Mouse (Mus musculus): Measurements from ENCODE around the gene Rnf40. TPM values are rescaled to one million over a fixed set of nuclear protein-coding genes. Genes with fewer than 3 reads are reported as not detected.
"Not testable (repeated sequence)": the region's sequence is repeated elsewhere in the genome, so short reads cannot be mapped to it uniquely, and the experiment has no call there.

The Rnf40 gene
- total RNA-seq, 2 experiments from 2014 or later = 67.2 to 80.8 TPM

DNA sequence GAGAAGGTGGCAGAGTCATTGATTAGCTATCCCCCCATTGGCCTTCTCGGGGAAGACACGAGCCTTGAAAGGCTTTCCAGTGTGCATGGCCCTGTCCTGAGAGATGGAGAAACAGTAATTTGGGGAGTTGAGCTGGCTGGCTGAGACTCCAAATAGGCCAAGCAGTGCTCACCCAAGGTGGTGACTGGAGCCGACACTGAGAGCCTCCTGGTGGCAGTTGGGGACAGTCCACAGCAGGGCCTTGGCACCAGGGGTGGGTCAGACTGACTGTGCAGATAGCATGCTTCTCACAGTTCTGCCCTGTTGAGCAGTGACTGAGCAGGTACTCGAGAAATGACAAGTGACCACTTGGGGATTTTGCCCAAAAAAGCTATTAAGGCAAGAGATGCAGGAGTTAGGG lies 13.2 kb downstream of the Rnf40 start:
- no peak for DNase-seq (ENCODE audit: extremely low spot score in 1 of 2, low spot score in 1 of 2)

DNA sequence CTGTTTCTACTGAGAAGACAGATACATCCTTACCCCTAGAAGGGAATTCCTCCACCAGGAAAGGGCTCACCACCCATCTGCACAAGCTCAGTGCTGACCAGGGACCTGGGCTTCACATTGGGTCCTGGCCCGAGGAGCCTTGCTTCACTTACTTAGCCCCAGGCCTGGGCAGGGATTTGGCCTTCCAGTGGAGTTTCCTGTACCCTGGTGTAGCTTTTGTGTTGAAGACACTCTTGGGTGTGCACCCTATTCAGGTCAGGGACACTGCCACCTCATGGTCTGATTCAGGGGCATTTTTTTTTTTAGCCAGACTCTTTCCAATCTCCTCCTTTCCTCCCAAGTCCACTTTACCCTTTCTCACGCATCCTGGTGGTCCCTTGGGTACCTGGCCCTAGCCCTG lies 14.3 kb downstream of the Rnf40 start:
- no peak for DNase-seq (ENCODE audit: extremely low spot score in 1 of 2, low spot score in 1 of 2)

DNA sequence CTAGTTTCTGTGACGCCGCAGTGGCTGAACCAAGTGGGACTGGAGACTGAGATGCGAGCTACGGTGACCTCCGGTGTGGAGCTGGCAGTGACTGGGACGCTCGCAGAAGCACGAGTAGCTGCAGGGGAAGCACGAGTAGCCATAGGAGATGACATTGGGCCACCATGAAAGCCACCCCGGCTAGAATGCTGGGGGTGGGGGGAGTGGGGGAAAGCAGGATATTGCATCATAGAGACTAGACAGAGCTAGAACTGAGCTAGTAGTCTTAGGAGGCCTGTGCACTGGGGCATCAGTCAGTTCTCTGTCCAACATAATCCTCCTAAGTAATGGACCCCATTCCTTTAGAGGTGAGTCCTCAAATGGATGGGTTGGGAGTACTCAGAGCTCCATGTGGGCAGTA lies 15.7 kb downstream of the Rnf40 start:
- DNase-seq (ENCODE audit: extremely low spot score in 1 of 2, low spot score in 1 of 2) = no peak

DNA sequence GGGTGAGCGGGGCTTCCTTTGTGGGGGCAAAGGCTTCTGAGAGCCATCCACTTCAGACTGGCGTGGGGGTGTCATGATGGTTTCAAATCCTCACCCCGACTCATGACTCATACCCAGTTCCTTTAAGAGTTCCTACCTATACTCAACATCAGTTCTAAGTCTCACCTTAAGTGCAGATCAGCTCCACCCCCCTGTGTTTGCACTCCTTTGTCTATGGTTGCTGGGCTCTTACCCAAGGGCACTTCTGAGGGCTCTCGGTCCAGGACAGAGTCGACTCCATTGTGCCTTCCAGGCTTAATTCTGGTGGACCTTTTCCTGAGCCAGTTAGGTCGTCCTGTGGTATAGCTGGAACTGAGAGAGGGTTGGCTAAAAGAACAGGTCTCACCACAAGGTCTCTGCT lies 18.6 kb downstream of the Rnf40 start:
- no peak for DNase-seq (ENCODE audit: extremely low spot score in 1 of 2, low spot score in 1 of 2)

DNA sequence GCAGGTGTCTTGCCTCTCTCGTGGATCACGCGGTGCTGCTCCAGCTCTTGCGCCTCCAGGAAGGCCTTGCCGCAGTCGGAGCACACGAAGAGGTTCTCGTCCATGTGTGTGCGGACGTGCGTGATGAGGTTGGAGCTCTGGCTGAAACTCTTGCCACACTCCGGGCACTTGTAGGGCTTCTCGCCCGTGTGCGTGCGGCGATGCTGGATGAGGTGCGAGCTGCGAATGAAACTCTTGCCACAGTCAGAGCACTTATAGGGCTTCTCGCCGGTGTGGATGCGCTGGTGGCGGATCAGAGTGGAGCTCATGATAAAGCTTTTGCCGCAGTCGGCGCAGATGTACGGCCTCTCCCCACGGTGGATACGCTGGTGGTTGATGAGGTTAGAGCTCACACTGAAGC lies 22.4 kb downstream of the Rnf40 start:
- no peak for DNase-seq (ENCODE audit: extremely low spot score in 1 of 2, low spot score in 1 of 2)

DNA sequence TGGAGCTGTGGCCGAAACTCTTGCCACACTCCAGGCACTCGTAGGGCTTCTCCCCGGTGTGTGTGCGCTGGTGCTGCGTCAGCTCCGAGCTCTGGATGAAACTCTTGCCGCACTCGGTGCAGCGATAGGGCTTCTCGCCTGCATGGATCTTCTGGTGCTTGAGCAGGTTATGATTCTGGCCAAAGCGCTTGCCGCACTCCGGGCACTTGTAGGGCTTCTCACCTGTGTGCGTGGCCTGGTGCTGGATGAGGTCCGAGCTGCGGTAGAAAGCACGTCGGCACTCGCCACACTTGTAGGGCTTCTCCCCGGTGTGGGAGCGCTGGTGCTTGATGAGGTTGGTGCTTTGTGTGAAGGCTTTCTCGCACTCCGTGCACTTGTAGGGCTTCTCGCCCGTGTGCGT lies 23.0 kb downstream of the Rnf40 start:
- no peak for DNase-seq (ENCODE audit: extremely low spot score in 1 of 2, low spot score in 1 of 2)

DNA sequence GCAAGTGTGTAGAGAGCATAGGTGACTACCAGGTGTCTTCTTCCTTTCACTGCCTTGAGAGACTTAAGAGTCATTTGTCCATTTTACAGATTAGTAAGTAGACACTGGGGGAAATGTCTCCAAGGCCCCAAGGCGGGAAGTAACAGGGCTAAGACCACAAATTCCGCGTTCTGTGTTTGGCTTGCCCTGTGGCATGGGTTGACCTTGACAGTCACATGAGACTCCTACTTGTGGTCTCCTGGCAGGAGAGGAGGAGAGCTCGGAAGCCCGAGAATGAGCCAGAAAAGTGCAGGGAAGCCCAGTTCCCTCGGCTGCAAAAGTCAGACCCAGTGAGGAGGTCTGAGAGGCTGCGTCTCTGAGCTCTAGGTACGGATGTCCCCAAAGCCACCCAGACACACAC lies 24.9 kb downstream of the Rnf40 start:
- DNase-seq (ENCODE audit: extremely low spot score in 1 of 2, low spot score in 1 of 2) = no peak

DNA sequence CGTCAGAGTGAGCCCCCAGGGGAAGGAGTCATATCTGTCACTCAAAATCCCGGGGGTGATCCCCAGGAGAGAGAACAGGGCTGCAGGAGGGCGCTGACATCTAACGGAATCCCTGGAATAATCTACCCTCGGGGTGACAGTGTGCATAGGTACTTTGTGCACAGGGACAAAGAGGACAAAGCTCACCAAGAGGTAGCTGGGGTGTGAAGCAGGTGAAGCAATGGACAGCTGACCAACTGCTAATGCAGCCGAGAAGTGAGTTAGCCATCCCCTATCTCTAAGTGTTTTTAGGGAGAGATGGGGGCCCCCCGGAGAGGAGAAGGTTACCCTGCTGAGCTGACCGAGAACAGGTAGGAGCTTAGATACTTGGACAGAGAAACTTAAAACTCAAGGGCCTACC lies 25.5 kb downstream of the Rnf40 start:
- no peak for DNase-seq (ENCODE audit: extremely low spot score in 1 of 2, low spot score in 1 of 2)

DNA sequence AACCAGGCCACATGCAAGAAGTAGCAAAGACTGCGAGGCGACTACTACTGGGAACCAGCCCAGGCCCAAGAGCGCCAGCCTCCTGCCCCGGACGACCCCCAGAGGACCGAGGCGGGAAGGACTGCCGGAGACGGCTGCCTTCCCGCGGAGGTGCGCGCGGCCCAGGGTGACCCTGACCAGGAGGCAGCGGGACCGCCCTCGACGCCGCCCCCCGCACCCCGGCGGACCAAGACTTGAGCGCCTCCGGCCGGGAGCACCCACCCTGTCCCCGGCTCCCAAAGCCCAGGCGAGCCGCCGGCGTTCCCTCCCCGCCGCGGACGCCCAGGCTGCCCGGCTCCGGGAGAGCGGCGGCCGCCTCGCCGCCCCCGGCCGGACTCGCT lies 25.9 kb downstream of the Rnf40 start:
- DNase-seq (ENCODE audit: extremely low spot score in 1 of 2, low spot score in 1 of 2) = no peak

DNA sequence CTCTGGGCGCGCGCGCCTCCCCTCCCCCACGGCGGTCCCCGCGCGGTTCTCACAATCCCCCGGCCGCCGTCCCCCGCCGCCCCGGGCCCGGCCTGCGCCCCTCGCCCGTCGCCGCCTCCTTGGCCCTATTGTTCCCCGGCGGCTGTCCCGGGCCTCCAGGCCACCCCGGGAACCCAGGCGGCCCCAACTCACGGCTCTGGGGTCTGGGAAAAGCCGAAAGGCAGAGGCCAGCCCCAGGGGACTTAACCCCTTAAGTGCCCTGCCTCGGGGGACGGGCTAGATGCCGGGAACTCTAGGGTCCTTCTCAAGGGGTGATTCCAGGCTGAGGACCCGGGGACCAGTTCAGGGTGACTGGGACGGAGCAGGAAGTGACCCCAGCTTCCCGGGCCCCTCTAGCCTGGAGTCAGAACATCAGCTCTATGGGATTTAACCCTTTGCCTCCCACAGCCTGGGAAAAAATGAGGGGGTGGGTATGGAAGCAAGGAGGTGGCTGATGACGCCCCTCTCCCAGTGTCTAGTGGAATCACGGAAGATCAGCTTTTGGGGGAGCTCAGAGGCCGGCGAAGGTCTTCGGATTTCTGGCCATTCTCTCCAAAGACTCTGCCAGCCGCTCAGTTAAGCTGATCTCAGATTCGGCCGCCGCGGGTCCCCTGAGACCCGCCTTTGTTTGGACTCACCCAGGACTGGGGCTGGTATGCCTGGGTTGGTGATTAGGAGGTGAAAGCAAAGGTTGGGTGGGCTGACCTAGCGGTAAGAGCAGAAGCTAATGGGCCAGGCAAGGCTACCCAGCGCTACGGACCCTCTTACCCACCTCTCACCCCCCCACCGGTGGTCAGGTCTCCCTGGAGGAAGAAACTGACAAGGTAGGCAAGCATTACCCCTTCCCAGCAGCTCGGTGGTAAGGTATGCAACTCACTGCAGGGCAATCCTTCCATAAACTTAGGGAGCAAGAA lies 26.6 kb downstream of the Rnf40 start, which contains the start of gene Zfp629:
Gene Zfp629 (minus strand): TSS at position 907 of the 953 bp plus-strand sequence.
- DNase-seq (ENCODE audit: extremely low spot score in 1 of 2, low spot score in 1 of 2) = peak; percentile 55 to 64

DNA sequence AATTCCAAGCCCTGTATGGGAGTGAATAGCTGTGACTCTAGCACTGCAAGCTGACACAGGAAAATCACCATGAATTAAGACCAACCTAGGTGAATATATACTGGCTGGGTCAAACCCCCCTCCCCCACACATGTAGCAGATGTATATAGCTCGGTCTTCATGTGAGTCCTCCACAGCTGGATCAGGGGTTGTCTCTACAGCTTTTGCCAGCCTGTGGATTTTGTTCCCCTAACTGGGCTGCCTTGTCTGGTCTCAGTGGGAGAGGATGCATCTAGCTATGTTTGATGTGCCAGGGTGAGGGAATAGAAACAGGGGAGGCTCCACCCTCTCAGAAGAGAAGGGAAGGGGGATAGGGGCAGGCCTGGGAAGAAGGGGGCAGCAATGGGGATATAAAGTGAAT lies 27.8 kb downstream of the Rnf40 start:
- no peak for DNase-seq (ENCODE audit: extremely low spot score in 1 of 2, low spot score in 1 of 2)

DNA sequence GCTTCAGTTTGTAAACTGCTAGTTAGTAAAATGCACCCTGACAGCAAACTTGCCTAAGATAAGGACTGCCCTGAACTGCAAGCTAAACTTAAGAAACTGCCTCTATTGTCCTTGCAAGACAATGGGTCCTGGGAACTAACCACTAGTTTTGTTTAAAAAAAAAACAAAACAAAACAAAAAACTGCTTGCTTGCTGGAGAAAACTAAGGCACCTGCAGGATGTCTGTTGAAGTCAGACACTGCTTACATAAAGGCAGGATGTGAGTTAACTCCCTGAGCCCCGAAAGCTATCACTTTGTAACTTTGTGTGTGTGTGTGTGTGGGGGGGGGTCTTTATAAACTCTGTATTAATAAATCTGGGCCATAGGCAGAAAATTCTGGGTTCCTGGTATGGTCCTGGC lies 28.3 kb downstream of the Rnf40 start:
- DNase-seq (ENCODE audit: extremely low spot score in 1 of 2, low spot score in 1 of 2) = no peak

DNA sequence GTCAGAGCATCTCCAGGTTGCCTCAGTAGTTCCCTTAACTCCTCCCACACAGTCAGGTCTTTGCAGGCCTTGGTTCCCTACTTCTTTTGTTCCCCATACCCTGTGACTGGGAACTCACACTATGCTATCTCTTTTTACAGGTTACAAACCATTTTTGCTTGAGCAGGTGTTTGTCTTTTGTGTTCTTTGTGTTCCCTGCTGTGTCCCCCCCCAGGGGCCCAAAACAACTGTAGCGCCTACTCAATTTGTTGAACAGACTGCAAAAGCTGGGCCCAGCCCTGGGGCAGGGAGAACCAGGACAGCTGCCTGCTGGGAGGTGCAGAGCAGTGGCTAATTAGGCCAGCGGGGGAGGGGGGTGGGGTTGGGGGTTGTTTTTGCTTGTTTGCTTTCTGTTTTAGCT lies 29.4 kb downstream of the Rnf40 start:
- no peak for DNase-seq (ENCODE audit: extremely low spot score in 1 of 2, low spot score in 1 of 2)

DNA sequence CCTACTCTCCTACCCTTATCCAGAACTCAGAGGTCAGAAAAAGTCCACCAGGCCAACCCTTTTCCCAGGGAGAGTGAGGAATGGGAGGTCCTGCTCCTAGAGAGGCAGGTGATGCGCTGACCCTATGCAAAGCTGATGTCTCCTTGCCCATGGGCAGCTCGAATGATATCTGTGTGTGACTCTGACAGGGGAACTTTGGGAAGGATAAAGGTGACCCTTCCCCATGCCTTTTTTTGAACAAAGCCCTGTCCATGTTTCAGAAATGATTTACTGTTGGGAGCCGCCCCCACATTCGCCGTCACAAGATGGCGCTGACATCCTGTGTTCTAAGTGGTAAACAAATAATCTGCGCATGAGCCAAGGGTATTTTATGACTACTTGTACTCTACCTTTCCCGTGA lies 29.8 kb downstream of the Rnf40 start:
- not testable (repeated sequence) for DNase-seq (ENCODE audit: extremely low spot score in 1 of 2, low spot score in 1 of 2)

DNA sequence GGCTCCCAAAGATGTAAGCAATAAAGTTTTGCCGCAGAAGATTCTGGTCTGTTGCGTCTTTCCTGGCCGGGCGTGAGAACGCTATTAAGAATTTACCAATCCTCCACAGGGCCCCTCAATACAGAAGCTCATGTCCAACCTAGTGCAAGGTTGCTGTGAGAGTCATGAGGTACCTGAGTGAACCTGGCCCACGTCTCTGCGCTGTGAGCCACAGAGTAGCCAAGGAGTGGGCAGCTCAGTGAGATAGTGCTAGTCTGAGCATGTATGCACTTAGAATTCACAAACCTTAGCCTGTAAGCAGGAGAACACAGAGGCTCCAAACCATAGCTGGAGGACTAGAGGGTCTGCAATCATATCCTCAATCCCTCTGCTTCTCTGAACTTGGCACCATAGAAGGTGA lies 37.5 kb downstream of the Rnf40 start:
- DNase-seq (ENCODE audit: extremely low spot score in 1 of 2, low spot score in 1 of 2) = no peak

DNA sequence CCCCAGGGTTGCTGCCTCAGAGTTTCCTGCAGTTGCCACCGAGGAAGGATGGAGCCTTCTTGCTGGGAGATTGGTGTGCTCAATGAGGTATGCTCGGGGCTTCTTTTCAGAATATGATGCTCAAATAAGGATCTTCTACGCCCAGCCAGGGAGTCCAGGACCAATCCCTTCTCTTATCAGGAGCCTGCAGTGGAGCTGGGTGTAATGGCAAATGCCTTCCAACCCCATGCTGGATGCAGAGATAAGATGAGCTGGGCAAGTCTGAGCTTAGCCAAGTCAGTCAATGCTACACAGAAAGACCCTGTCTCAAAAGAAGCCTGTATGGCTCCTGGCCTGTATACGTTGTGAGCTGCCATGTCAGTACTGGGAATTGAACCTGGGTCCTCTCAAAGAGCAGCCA lies 37.9 kb downstream of the Rnf40 start:
- no peak for DNase-seq (ENCODE audit: extremely low spot score in 1 of 2, low spot score in 1 of 2)

DNA sequence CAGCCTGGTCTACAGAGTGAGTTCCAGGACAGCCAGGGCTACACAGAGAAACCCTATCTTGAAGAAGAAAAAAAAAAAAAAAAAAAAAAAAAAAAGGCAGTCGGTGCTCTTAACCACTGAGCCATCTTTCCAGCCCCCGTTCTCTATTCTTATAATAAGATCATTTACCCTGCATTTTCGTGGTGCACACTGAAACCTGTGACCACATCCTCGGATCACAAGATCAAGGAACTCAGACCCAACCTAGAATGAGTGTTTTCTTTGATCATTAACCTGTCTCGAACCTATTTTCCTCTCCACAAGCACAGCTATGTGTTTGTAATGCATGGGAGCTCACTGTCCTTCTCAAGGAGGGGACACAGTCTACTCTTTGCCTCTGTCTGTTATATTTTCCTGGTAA lies 40.1 kb downstream of the Rnf40 start:
- no peak for DNase-seq (ENCODE audit: extremely low spot score in 1 of 2, low spot score in 1 of 2)

DNA sequence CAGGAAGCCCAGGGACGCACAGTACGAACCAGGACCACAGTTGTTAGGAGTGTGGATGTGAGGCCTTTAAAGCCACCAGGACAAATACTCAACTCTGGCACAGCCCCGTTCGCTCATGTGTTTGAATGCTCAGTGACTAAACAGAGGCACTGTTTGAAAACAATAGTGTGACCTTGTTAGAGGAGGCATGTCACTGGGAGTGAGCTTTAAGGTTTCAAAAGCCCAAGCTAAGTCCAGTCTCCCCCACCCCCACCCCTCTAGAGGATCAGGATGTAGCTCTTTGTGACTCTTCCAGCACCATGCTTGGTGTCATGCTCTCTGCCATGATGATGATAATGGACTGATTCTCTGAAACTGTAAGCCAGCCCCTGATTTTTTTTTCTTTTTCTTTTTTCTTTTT lies 42.8 kb downstream of the Rnf40 start:
- no peak for DNase-seq (ENCODE audit: extremely low spot score in 1 of 2, low spot score in 1 of 2)

DNA sequence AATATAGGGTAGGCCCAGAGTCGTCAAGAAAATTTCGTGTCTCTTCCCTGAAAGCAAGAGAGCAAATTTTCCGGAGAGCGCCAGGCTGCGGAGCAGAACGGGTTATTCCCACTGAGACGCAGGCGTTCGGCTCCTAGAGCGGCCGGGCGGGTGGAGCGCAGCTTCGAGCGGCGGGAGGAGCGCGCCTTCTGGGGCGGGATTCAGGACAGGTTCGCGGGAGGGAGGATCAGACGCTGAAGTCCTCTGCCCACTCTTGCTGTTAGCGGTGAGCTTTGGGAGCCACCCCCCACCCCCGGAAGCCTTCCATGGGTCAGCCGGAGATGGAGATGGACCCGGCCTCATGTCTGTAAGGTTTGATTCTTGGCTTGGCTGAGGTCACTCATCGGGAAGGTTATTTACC lies 48.4 kb downstream of the Rnf40 start:
- DNase-seq (ENCODE audit: extremely low spot score in 1 of 2, low spot score in 1 of 2) = peak; percentile 51 to 75

DNA sequence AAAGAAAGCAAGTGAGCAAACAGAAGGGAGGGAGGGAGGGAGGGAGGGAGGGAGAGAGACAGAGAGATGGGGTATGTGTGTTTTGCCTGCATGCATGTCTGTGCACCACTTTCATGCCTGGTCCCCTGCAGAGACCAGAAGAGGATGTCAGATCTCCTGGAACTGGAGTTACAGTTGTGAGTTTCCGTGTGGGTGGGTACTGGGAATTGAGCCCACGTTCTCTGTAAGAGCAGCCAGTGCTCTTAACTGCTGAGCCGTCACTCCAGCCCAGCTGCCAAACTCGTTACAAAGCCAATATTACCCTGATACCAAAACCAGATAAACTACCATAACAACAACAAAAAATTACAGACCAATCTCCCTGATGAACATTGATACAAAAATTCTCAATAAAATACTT lies 52.7 kb downstream of the Rnf40 start:
- no peak for DNase-seq (ENCODE audit: extremely low spot score in 1 of 2, low spot score in 1 of 2)

DNA sequence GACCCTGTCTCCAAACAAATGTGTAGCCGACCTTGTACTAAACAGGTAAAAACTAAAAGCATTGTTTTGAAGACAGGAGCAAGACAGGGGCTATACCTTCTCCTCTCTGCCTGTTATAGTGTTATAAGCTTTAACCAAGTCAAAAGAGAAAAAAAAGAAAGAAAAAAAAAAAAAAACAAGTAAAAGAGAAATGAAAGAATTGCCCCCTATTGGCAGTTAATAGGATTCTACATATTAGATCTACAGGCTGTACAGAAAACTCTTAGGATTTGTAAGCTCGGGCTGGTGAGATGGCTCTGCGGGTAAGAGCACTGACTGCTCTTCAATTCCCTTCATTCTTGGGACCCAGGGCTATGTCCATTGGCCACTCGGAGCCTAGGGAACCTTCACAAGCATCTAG lies 53.7 kb downstream of the Rnf40 start:
- no peak for DNase-seq (ENCODE audit: extremely low spot score in 1 of 2, low spot score in 1 of 2)

DNA sequence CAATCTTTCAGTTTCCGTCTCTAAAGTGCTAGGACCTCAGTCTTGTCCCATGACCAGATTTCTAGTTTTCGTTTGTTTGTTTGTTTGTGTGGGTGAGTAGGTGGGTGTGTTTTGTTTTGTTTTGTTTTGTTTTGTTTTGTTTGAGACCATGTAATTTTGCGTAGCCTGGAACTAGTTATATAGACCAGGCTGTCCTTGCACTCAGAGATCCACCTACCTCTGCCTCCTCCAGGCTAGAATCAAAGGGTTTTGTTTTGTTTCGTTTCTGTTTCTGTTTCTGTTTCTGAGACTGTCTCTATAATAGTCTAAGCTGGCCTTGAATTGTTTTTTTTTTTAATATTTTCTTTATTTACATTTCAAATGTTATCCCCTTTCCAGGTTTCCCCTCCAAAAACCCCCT lies 57.8 kb downstream of the Rnf40 start:
- no peak for DNase-seq (ENCODE audit: extremely low spot score in 1 of 2, low spot score in 1 of 2)
